Mouse (Mus musculus) MEL (cell line): ENCODE results near the gene Ccdc146. TPM values are rescaled to one million over a fixed set of nuclear protein-coding genes. Genes with fewer than 3 reads are reported as not detected.
A peak's percentile ranks its signal among the peaks of the same experiment; 100 is the strongest.

ENCODE experiments used
- DNase-seq: peaks from one replicate; pipeline ENCODE4 v3.0.0; 2011; ENCODE audit warnings: low read depth, low spot score
- H3K27ac ChIP-seq: 2 replicates; pipeline ENCODE4 v1.5.1; 2012; ENCODE audit warnings: low read depth, mild to moderate bottlenecking, control low read depth, low read length, moderate library complexity; ENCODE audit not compliant: control insufficient read depth
- H3K27me3 ChIP-seq, 2 experiments: fragments of 150-350 bp in 1 of 2; sonication (generic) in 1 of 2; 2 replicates each; pipeline ENCODE4 v1.6.1; 2012; ENCODE audit warnings: low read length in 2 of 2, mild to moderate bottlenecking in 2 of 2, improper control_type of control experiment in 1 of 2, moderate library complexity in 1 of 2; ENCODE audit not compliant: insufficient read depth in 2 of 2, control insufficient read depth in 1 of 2
- H3K36me3 ChIP-seq, 2 experiments: 2 replicates each; pipeline ENCODE4 v1.6.1; 2012 to 2014; ENCODE audit warnings: low read length in 2 of 2, improper control_type of control experiment in 1 of 2, inconsistent platforms in 1 of 2, mild to moderate bottlenecking in 1 of 2; ENCODE audit not compliant: insufficient read depth in 2 of 2, control insufficient read depth in 1 of 2
- H3K4me1 ChIP-seq, 2 experiments: fragments of 150-350 bp in 1 of 2; sonication (generic) in 1 of 2; 2 replicates each; pipeline ENCODE4 v1.6.1; 2012; ENCODE audit warnings: low read length in 2 of 2, improper control_type of control experiment in 1 of 2, mild to moderate bottlenecking in 1 of 2; ENCODE audit not compliant: insufficient read depth in 2 of 2, control insufficient read depth in 1 of 2
- H3K4me3 ChIP-seq, 2 experiments: fragments of 150-350 bp in 1 of 2; sonication (generic) in 1 of 2; 2 replicates each; pipeline ENCODE4 v1.5.1; 2012; ENCODE audit warnings: low read depth in 2 of 2, low read length in 2 of 2, mild to moderate bottlenecking in 2 of 2, moderate library complexity in 2 of 2, control low read depth in 1 of 2, improper control_type of control experiment in 1 of 2; ENCODE audit not compliant: control insufficient read depth in 1 of 2, insufficient read depth in 1 of 2
- H3K79me2 ChIP-seq: 2 replicates; pipeline ENCODE4 v1.6.1; 2012; ENCODE audit warnings: mild to moderate bottlenecking, low read length, moderate library complexity; ENCODE audit not compliant: control insufficient read depth, poor library complexity, insufficient read depth
- H3K9ac ChIP-seq: 2 replicates; pipeline ENCODE4 v1.6.1; 2012; ENCODE audit warnings: low read depth, mild to moderate bottlenecking, control low read depth, low read length, moderate library complexity; ENCODE audit not compliant: control insufficient read depth, poor library complexity, severe bottlenecking
- H3K9me3 ChIP-seq: fragments of 150-350 bp; sonication (generic); replicated peaks from 2 replicates; pipeline ENCODE4 v1.6.1; 2012; ENCODE audit warnings: mild to moderate bottlenecking, low read length, improper control_type of control experiment, moderate library complexity; ENCODE audit not compliant: insufficient read depth
- CHD2 ChIP-seq: IDR thresholded peaks from 2 replicates; pipeline ENCODE4 v1.6.1; 2011; ENCODE audit warnings: low read length, improper control_type of control experiment
- ELF1 ChIP-seq: IDR thresholded peaks from 2 replicates; pipeline ENCODE4 v1.6.1; 2014; ENCODE audit warnings: low read depth, mild to moderate bottlenecking, inconsistent platforms, low read length, improper control_type of control experiment, moderate library complexity
- EP300 ChIP-seq, 2 experiments: IDR thresholded peaks; 2 replicates each; pipeline ENCODE4 v1.6.1; 2011; ENCODE audit warnings: improper control_type of control experiment in 2 of 2, low read length in 2 of 2, low read depth in 1 of 2, mild to moderate bottlenecking in 1 of 2
- ETS1 ChIP-seq: IDR thresholded peaks from 2 replicates; pipeline ENCODE4 v1.6.1; 2012; ENCODE audit warnings: low read depth, mild to moderate bottlenecking, inconsistent platforms, low read length, improper control_type of control experiment, moderate library complexity
- GABPA ChIP-seq: IDR thresholded peaks from 2 replicates; pipeline ENCODE4 v1.6.1; 2012; ENCODE audit warnings: low read depth, mild to moderate bottlenecking, inconsistent platforms, low read length, improper control_type of control experiment, moderate library complexity
- GATA1 ChIP-seq: IDR thresholded peaks from 2 replicates; pipeline ENCODE4 v1.6.1; 2011; ENCODE audit warnings: low read depth, low read length, improper control_type of control experiment
- HCFC1 ChIP-seq: IDR thresholded peaks from 2 replicates; pipeline ENCODE4 v1.6.1; 2012; ENCODE audit warnings: low read depth, mild to moderate bottlenecking, inconsistent platforms, low read length, improper control_type of control experiment, moderate library complexity
- JUND ChIP-seq: IDR thresholded peaks from 2 replicates; pipeline ENCODE4 v1.6.1; 2011; ENCODE audit warnings: low read depth, mild to moderate bottlenecking, improper control_type of control experiment, low read length
- KAT2A ChIP-seq: conservative IDR thresholded peaks from 2 replicates; pipeline ENCODE4 v1.6.1; 2012; ENCODE audit warnings: low read depth, low read length, improper control_type of control experiment, inconsistent platforms
- MAFK ChIP-seq: IDR thresholded peaks from 2 replicates; pipeline ENCODE4 v1.6.1; 2011; ENCODE audit warnings: low read depth, mild to moderate bottlenecking, low read length, improper control_type of control experiment, borderline replicate concordance
- MAX ChIP-seq: IDR thresholded peaks from 2 replicates; pipeline ENCODE4 v1.6.1; 2011; ENCODE audit warnings: low read length, improper control_type of control experiment
- MAZ ChIP-seq: IDR thresholded peaks from 2 replicates; pipeline ENCODE4 v1.6.1; 2012; ENCODE audit warnings: low read depth, mild to moderate bottlenecking, inconsistent platforms, low read length, improper control_type of control experiment
- MEF2A ChIP-seq: IDR thresholded peaks from 2 replicates; pipeline ENCODE4 v1.6.1; 2014; ENCODE audit warnings: low read depth, mild to moderate bottlenecking, inconsistent platforms, low read length, improper control_type of control experiment; ENCODE audit not compliant: poor library complexity, insufficient replicate concordance, severe bottlenecking; ENCODE audit errors: extremely low read depth
- MYC ChIP-seq: IDR thresholded peaks from 2 replicates; pipeline ENCODE4 v1.6.1; 2011; ENCODE audit warnings: low read depth, mild to moderate bottlenecking, low read length, improper control_type of control experiment, moderate library complexity
- NELFE ChIP-seq: IDR thresholded peaks from 2 replicates; pipeline ENCODE4 v1.6.1; 2011; ENCODE audit warnings: low read depth, low read length, improper control_type of control experiment
- NRF1 ChIP-seq: IDR thresholded peaks from 2 replicates; pipeline ENCODE4 v1.6.1; 2014; ENCODE audit warnings: low read depth, mild to moderate bottlenecking, inconsistent platforms, low read length, improper control_type of control experiment, moderate library complexity; ENCODE audit not compliant: poor library complexity, insufficient read depth, severe bottlenecking
- POLR2AphosphoS2 ChIP-seq: IDR thresholded peaks from 2 replicates; pipeline ENCODE4 v1.6.1; 2011; ENCODE audit warnings: low read length, improper control_type of control experiment
- POLR2AphosphoS5 ChIP-seq: IDR thresholded peaks from 2 replicates; pipeline ENCODE4 v1.6.1; 2012; ENCODE audit warnings: low read depth, borderline replicate concordance, mild to moderate bottlenecking, inconsistent platforms, low read length, moderate library complexity, mixed read lengths
- RCOR1 ChIP-seq: IDR thresholded peaks from 2 replicates; pipeline ENCODE4 v1.6.1; 2012; ENCODE audit warnings: low read depth, mild to moderate bottlenecking, inconsistent platforms, low read length, improper control_type of control experiment
- SMC3 ChIP-seq: IDR thresholded peaks from 2 replicates; pipeline ENCODE4 v1.6.1; 2011; ENCODE audit warnings: low read depth, low read length, improper control_type of control experiment
- TAL1 ChIP-seq: IDR thresholded peaks from 2 replicates; pipeline ENCODE4 v1.6.1; 2012; ENCODE audit warnings: mild to moderate bottlenecking, inconsistent platforms, low read length, moderate library complexity, mixed read lengths
- TCF12 ChIP-seq: IDR thresholded peaks from 2 replicates; pipeline ENCODE4 v1.6.1; 2014; ENCODE audit warnings: low read depth, mild to moderate bottlenecking, inconsistent platforms, low read length, improper control_type of control experiment, moderate library complexity
- UBTF ChIP-seq: IDR thresholded peaks from 2 replicates; pipeline ENCODE4 v1.6.1; 2012; ENCODE audit warnings: low read depth, mild to moderate bottlenecking, inconsistent platforms, low read length, improper control_type of control experiment, moderate library complexity, borderline replicate concordance; ENCODE audit not compliant: insufficient read depth
- ZKSCAN1 ChIP-seq: IDR thresholded peaks from 2 replicates; pipeline ENCODE4 v1.6.1; 2012; ENCODE audit warnings: low read depth, mild to moderate bottlenecking, inconsistent platforms, low read length, improper control_type of control experiment, moderate library complexity
- ZMIZ1 ChIP-seq: IDR thresholded peaks from 2 replicates; pipeline ENCODE4 v1.6.1; 2012; ENCODE audit warnings: low read depth, mild to moderate bottlenecking, inconsistent platforms, low read length, improper control_type of control experiment, moderate library complexity
- ZNF384 ChIP-seq: IDR thresholded peaks from 2 replicates; pipeline ENCODE4 v1.6.1; 2012; ENCODE audit warnings: low read depth, mild to moderate bottlenecking, inconsistent platforms, low read length, improper control_type of control experiment
- polyA plus RNA-seq, 2 experiments: library from polyadenylated mRNA; stranded (reverse) in 1 of 2; unstranded in 1 of 2; fragments of >175 nt in 1 of 2; fragments of >200 nt in 1 of 2; gene quantifications; 2 replicates each; pipeline versions ENCODE4 v1.2.1 to v1.2.4; 2012; ENCODE audit warnings: low replicate concordance in 2 of 2, low read depth in 1 of 2; ENCODE audit not compliant: insufficient read length in 2 of 2, insufficient read depth in 1 of 2, missing spikeins in 1 of 2
- total RNA-seq: library from RNA; depleted of rRNA; stranded (reverse); fragments of 300-350 nt; gene quantifications from 2 replicates; pipeline ENCODE4 v1.2.3, GENCODE M21; 2012

The Ccdc146 gene
- total and polyA plus RNA-seq, 3 experiments = 0.35 to 0.45 TPM; not detected in 1

- TF ChIP-seq TAL1 = peak; percentile 86
- no peak for TF ChIP-seq MEF2A
- no peak for TF ChIP-seq POLR2AphosphoS5
- peak; percentile 89 to 95 for TF ChIP-seq EP300 (IDR thresholded peaks at IDR 0.05; ENCODE audit: low read depth in 1 of 2, low read length in 2 of 2)
Observed at GRCm38 (mm10) chr5:21384976-21385375, 39.5 kb downstream of the Ccdc146 start (continued).

- peak; percentile 50 for DNase-seq
- Histone ChIP-seq H3K4me3 (peak overlapping the region in 1 of 2 experiments; percentile 20; a peak in 2 of 4 replicates), H3K36me3 (peaks cover 0 to 40% of the 10 kb centered on the region in 2 experiments; a peak in 2 of 4 replicates), H3K79me2 (no peaks in the 10 kb centered on the region; the same call in 1 of the 2 replicates), H3K9me3 (no peaks in the 10 kb centered on the region), H3K4me1 (peaks cover 22 to 30% of the 10 kb centered on the region in 2 experiments)
- TF ChIP-seq HCFC1 (no peak), GABPA (no peak), MYC (no peak), ZMIZ1 (no peak), SMC3 (no peak), ZKSCAN1 (no peak), CHD2 (peak; percentile 58; the same call in 1 of the 2 replicates), GATA1 (peak; percentile 67), MAX (peak; percentile 44; the same call in 1 of the 2 replicates), TAL1 (no peak), EP300 (IDR thresholded peaks at IDR 0.05; ENCODE audit: low read depth in 1 of 2, low read length in 2 of 2) (peak in 1 of 2 experiments; percentile 42; a peak in 2 of 4 replicates), RCOR1 (peak; percentile 71), JUND (0 out of 2 replicates have a peak, but pooled peaks have one; percentile 56), MAZ (no peak), POLR2AphosphoS2 (no peak), NRF1 (no peak), NELFE (no peak), KAT2A (no peak), MAFK (no peak), ZNF384 (no peak), ETS1 (peak; percentile 28; the same call in 1 of the 2 replicates), TCF12 (0 out of 2 replicates have a peak, but pooled peaks have one; percentile 10), UBTF (no peak), ELF1 (no peak)
- TF ChIP-seq, all 39 proteins: peak for 8
- no peaks in the 10 kb centered on the region for H3K27me3 ChIP-seq
- H3K9ac ChIP-seq = peak overlapping the region; percentile 17
- peak overlapping the region; percentile 88 for H3K27ac ChIP-seq
Observed at GRCm38 (mm10) chr5:21384252-21384960, 40.1 kb downstream of the Ccdc146 start.
